7 mouse cellular contexts compared by ENCODE assay signal in genomic region chrX:151520458-151521322, GRCm38 (mm10). TPM values are rescaled to one million over a fixed set of nuclear protein-coding genes. Genes with fewer than 3 reads are reported as not detected.
DNase-seq lines count a peak whose midpoint lies in the region; ATAC-seq lines count a peak whose summit lies in the region.

Gene Phf8 (plus strand): TSS chrX:151520672.

- peak; percentile 97 for ATAC-seq in intestine, embryonic 16.5 days
- ATAC-seq in midbrain, embryonic 11.5 days (ENCODE audit: low FRiP score): peak; percentile 96

- peak within 1 kb of the TSS; percentile 63 for H3K4me3 ChIP-seq in intestine, embryonic 16.5 days (ENCODE audit: low read length)
- peak within 1 kb of the TSS; percentile 49 for H3K4me3 ChIP-seq in midbrain, embryonic 11.5 days (ENCODE audit: low read depth, low read length)

- DNase-seq in adrenal gland, adult 8-10 months: peak; percentile 94
- DNase-seq in embryo, embryonic 9.5 days (ENCODE audit: extremely low spot score): peak; percentile 87
- DNase-seq in gastrocnemius, postnatal 4 days (ENCODE audit: low spot score in 2 of 2): peak; percentile 82 to 94
- DNase-seq in left cerebral cortex, postnatal 36 days (ENCODE audit: low spot score in 2 of 2): peak; percentile 91
- peak; percentile 98 for DNase-seq in midbrain, embryonic 11.5 days (ENCODE audit: low spot score, missing footprints)
- DNase-seq in skeletal muscle tissue, adult 2 months (ENCODE audit: low read depth, low spot score): peak; percentile 97

- H3K27ac ChIP-seq in intestine, embryonic 16.5 days (ENCODE audit: low read length): peak within 1 kb of the TSS; percentile 97
- peak within 1 kb of the TSS; percentile 95 for H3K27ac ChIP-seq in midbrain, embryonic 11.5 days (ENCODE audit: low read depth, low read length)

- peaks cover 2% of the 10 kb centered on the region; the same call in 1 of the 2 replicates for H3K4me1 ChIP-seq in intestine, embryonic 16.5 days (ENCODE audit: control insufficient read depth, insufficient read depth, low read length)
- peaks cover 2% of the 10 kb centered on the region; the same call in 1 of the 2 replicates for H3K4me1 ChIP-seq in midbrain, embryonic 11.5 days (ENCODE audit: control insufficient read depth, insufficient read depth, low read length)

- peak within 1 kb of the TSS; percentile 61 for H3K4me2 ChIP-seq in intestine, embryonic 16.5 days (ENCODE audit: low read depth, low read length)
- peak within 1 kb of the TSS; percentile 56 for H3K4me2 ChIP-seq in midbrain, embryonic 11.5 days

- no peaks in the 10 kb centered on the region for H3K27me3 ChIP-seq in intestine, embryonic 16.5 days (replicated peaks; ENCODE audit: control insufficient read depth, insufficient read depth, low read length)
- H3K27me3 ChIP-seq in midbrain, embryonic 11.5 days (ENCODE audit: control insufficient read depth, insufficient read depth, low read length): no peaks in the 10 kb centered on the region

- H3K36me3 ChIP-seq in intestine, embryonic 16.5 days (ENCODE audit: control insufficient read depth, insufficient read depth, low read length): no peaks in the 10 kb centered on the region
- no peaks in the 10 kb centered on the region for H3K36me3 ChIP-seq in midbrain, embryonic 11.5 days (ENCODE audit: control insufficient read depth, insufficient read depth, low read length)

- no peaks in the 10 kb centered on the region for H3K9me3 ChIP-seq in intestine, embryonic 16.5 days (ENCODE audit: control insufficient read depth, low read length)
- H3K9me3 ChIP-seq in midbrain, embryonic 11.5 days (ENCODE audit: control insufficient read depth, low read length): no peaks in the 10 kb centered on the region

- intact Hi-C loops in left cerebral cortex, postnatal 36 days (cut with DNase I): loop anchor here (2.0 to 10.0 kb wide), 2 partner anchors 176 to 282 kb away; partner anchors contain the start of gene Fam120c

- WGBS in intestine, embryonic 16.5 days: 16% methylated on average over 67 of the region's 68 CpGs
- 12% methylated on average over 67 of the region's 68 CpGs for WGBS in midbrain, embryonic 11.5 days

- H3K9ac ChIP-seq in intestine, embryonic 16.5 days (ENCODE audit: low read depth, low read length): peak within 1 kb of the TSS; percentile 78
- H3K9ac ChIP-seq in midbrain, embryonic 11.5 days (ENCODE audit: low read length): peak within 1 kb of the TSS; percentile 80

RNA-seq across cellular contexts. Expression of gene Phf8, which starts in this region (rescaled TPM):
- 10 to 100 TPM; 26.9 to 41.0 (median 31.5) TPM for total RNA-seq in adrenal gland, adult 8-10 months (2022)
- 10 to 100 TPM; 17.5 to 21.0 TPM for total RNA-seq in gastrocnemius, postnatal 4 days (2021)
- polyA plus RNA-seq in intestine, embryonic 16.5 days (2015; fragmentation: Nextera tagmentation; extraction: Ambion mirVana): 11.3 and 11.5 TPM in 2 replicates
- 10 to 100 TPM; 25.0 to 35.9 TPM for total RNA-seq in left cerebral cortex, postnatal 36 days (2021)
- 32.7 and 33.4 TPM in 2 replicates for polyA plus RNA-seq in midbrain, embryonic 11.5 days (2014; fragmentation: Nextera tagmentation; extraction: Ambion mirVana)

Comparison
In these comparisons a context has a peak if more than half of its experiments do, and no peak if none do; other contexts are left out.
1. Peak in every context shown above with its lines: DNase-seq, ATAC-seq, H3K4me3 ChIP-seq and H3K27ac ChIP-seq.